Mouse (Mus musculus) WW6 (cell line): ENCODE data around the gene Tmprss4.

Experiments
- DNase-seq: peaks from one replicate; pipeline ENCODE4 v3.0.0-alpha.2; 2013; ENCODE audit warnings: low read depth, low spot score

Tmprss4 gene

GRCm38 (mm10) chr9:45138191-45139032 lies 65.5 kb downstream of the Tmprss4 start, which contains the start of gene Scn4b:
Scn4b (plus strand) TSS chr9:45138395.
- no peak for DNase-seq

GRCm38 (mm10) chr9:45136442-45137169 lies 67.3 kb downstream of the Tmprss4 start:
- no peak for DNase-seq

- no peak for DNase-seq
These were observed 70.2 kb downstream of the Tmprss4 start for GRCm38 (mm10) chr9:45133484-45134310.

GRCm38 (mm10) chr9:45130119-45130518 lies 73.8 kb downstream of the Tmprss4 start:
- DNase-seq: no peak

- DNase-seq: no peak
These were observed 77.0 kb downstream of the Tmprss4 start for GRCm38 (mm10) chr9:45126941-45127340.

- no peak for DNase-seq
These were observed 78.7 kb downstream of the Tmprss4 start for GRCm38 (mm10) chr9:45125211-45125610.
